Mouse (Mus musculus) liver, embryonic 14.5 days (tissue): Measurements from ENCODE around the gene Kctd7. TPM values are rescaled to one million over a fixed set of nuclear protein-coding genes. Genes with fewer than 3 reads are reported as not detected.

Experiments used
- ATAC-seq: fragments of 200-750 bp; cut with Nextera tagmentation; 2 replicates; pipeline ENCODE4 v1.8.0; 2017; ENCODE audit warnings: moderate number of reproducible peaks, mild to moderate bottlenecking, moderate library complexity; ENCODE audit not compliant: insufficient read depth
- DNase-seq, 3 experiments: peaks; one replicate each; pipeline ENCODE4 v3.0.0-alpha.2; 2012 to 2013; ENCODE audit warnings: low read depth in 3 of 3, low spot score in 3 of 3
- H3K27ac ChIP-seq: fragments of 300-500 bp; sonication (generic); 2 replicates; pipeline ENCODE4 v1.5.1; 2014; ENCODE audit warnings: moderate library complexity, mild to moderate bottlenecking, control low read depth, inconsistent platforms
- H3K27me3 ChIP-seq: fragments of 300-500 bp; sonication (generic); 2 replicates; pipeline ENCODE4 v1.6.1; 2014; ENCODE audit warnings: mild to moderate bottlenecking, low read length, moderate library complexity; ENCODE audit not compliant: control insufficient read depth, insufficient read depth
- H3K36me3 ChIP-seq: fragments of 300-500 bp; sonication (generic); replicated peaks from 2 replicates; pipeline ENCODE4 v1.6.1; 2014; ENCODE audit warnings: low read depth; ENCODE audit not compliant: control insufficient read depth, insufficient read depth
- H3K4me1 ChIP-seq, 2 experiments: fragments of 200-500 bp in 1 of 2; fragments of 300-500 bp in 1 of 2; sonication (generic) in 1 of 2; replicated peaks; 2 replicates each; pipeline ENCODE4 v1.6.1; 2012 to 2014; ENCODE audit warnings: antibody characterized with exemption in 1 of 2, inconsistent platforms in 1 of 2, low read length in 1 of 2; ENCODE audit not compliant: control insufficient read depth in 2 of 2, insufficient read depth in 2 of 2
- H3K4me2 ChIP-seq: fragments of 300-500 bp; sonication (generic); 2 replicates; pipeline ENCODE4 v1.6.1; 2014; ENCODE audit warnings: low read depth, mild to moderate bottlenecking, control low read depth, moderate library complexity
- H3K4me3 ChIP-seq, 2 experiments: fragments of 200-500 bp in 1 of 2; fragments of 300-500 bp in 1 of 2; sonication (generic) in 1 of 2; 2 replicates each; pipeline ENCODE4 v1.5.1; 2012 to 2014; ENCODE audit warnings: low read depth in 2 of 2, low read length in 2 of 2, mild to moderate bottlenecking in 2 of 2, control low read depth in 1 of 2, inconsistent platforms in 1 of 2, moderate library complexity in 1 of 2; ENCODE audit not compliant: insufficient read depth in 1 of 2
- H3K9ac ChIP-seq: fragments of 300-500 bp; sonication (generic); replicated peaks from 2 replicates; pipeline ENCODE4 v1.6.1; 2014; ENCODE audit warnings: mild to moderate bottlenecking, control low read depth, moderate library complexity
- H3K9me3 ChIP-seq: fragments of 300-500 bp; sonication (generic); 2 replicates; pipeline ENCODE4 v1.6.1; 2016; ENCODE audit warnings: low read length, mixed read lengths; ENCODE audit not compliant: control insufficient read depth
- CTCF ChIP-seq: IDR thresholded peaks from 2 replicates; pipeline ENCODE4 v1.5.1; 2016; ENCODE audit warnings: antibody characterized with exemption, low read depth, control low read depth
- EP300 ChIP-seq: IDR thresholded peaks from 2 replicates; pipeline ENCODE4 v1.6.1; 2016; ENCODE audit warnings: antibody characterized with exemption, low read depth
- WGBS: fragments of 180-500 bp; shearing (Covaris S2); extraction: QIAGEN DNeasy Blood & Tissue Kit; methylation state at CpG from one replicate; pipeline ENCODE4 v1.1.7; 2014; ENCODE audit not compliant: insufficient replicate concordance; 5-methylcytosine and 5-hydroxymethylcytosine counted together
- polyA plus RNA-seq, 2 experiments: library from polyadenylated mRNA; depleted of rRNA in 1 of 2; stranded (reverse) in 1 of 2; unstranded in 1 of 2; fragments of >200 nt; fragmentation: Nextera tagmentation in 1 of 2; extraction: Ambion mirVana in 1 of 2; gene quantifications; 2 replicates each; pipeline versions ENCODE4 v1.2.1 to v1.2.3; 2012 to 2014

The Kctd7 gene
- polyA plus RNA-seq (2012; rRNA removed) (3.2 and 3.6 TPM in 2 replicates), polyA plus RNA-seq (2014; fragmentation: Nextera tagmentation; extraction: Ambion mirVana) (3.8 and 6.6 TPM in 2 replicates)

GRCm38 (mm10) chr5:130144334-130145312 is at the start of gene Kctd7:
Kctd7 (plus strand) TSS chr5:130144861.
- peak; percentile 90 for ATAC-seq
- no peaks in the 10 kb centered on the region for H3K9me3 ChIP-seq
- H3K27ac ChIP-seq = peak within 1 kb of the TSS; percentile 81
- H3K27me3 ChIP-seq = no peaks in the 10 kb centered on the region
- H3K4me2 ChIP-seq = peak within 1 kb of the TSS; percentile 90
- peak; percentile 79 for TF ChIP-seq EP300
- TF ChIP-seq CTCF = peak; percentile 66
- peak within 1 kb of the TSS; percentile 93 for H3K9ac ChIP-seq
- peaks cover 17 to 19% of the 10 kb centered on the region in 2 experiments for H3K4me1 ChIP-seq
- H3K4me3 ChIP-seq = peak within 1 kb of the TSS; percentile 78 to 84
- peak; percentile 97 to 98 (median 97) for DNase-seq
- under 1% methylated on average over 66 of the region's 66 CpGs for WGBS
- peaks cover 6% of the 10 kb centered on the region; the same call in 1 of the 2 replicates for H3K36me3 ChIP-seq

GRCm38 (mm10) chr5:130096754-130097153 is 47.9 kb upstream of the Kctd7 start:
- ATAC-seq = 0 out of 2 replicates have a peak, but pooled peaks have one; percentile 44
- H3K4me2 ChIP-seq = no peak overlapping the region
- 66% methylated on average over 12 of the region's 12 CpGs for WGBS
- TF ChIP-seq EP300 = no peak
- TF ChIP-seq CTCF = no peak
- no peak overlapping the region for H3K27ac ChIP-seq
- peak in 1 of 3 experiments; percentile 36 for DNase-seq
- H3K4me3 ChIP-seq = no peak overlapping the region
- no peaks in the 10 kb centered on the region for H3K27me3 ChIP-seq
- no peaks in the 10 kb centered on the region for H3K36me3 ChIP-seq
- no peaks in the 10 kb centered on the region for H3K9me3 ChIP-seq
- no peak overlapping the region for H3K9ac ChIP-seq
- H3K4me1 ChIP-seq = peaks cover 17 to 24% of the 10 kb centered on the region in 2 experiments

- Histone ChIP-seq H3K9ac (peak overlapping the region; percentile 13; the same call in 1 of the 2 replicates), H3K4me2 (peak overlapping the region; percentile 54), H3K27ac (peak overlapping the region; percentile 6), H3K9me3 (no peaks in the 10 kb centered on the region), H3K4me1 (peaks cover 17 to 19% of the 10 kb centered on the region in 2 experiments), H3K36me3 (no peaks in the 10 kb centered on the region), H3K4me3 (no peak overlapping the region), H3K27me3 (no peaks in the 10 kb centered on the region)
- whole genome bisulfite sequencing = 11% methylated on average over 2 of the region's 2 CpGs
- TF ChIP-seq CTCF (no peak), EP300 (0 out of 2 replicates have a peak, but pooled peaks have one; percentile 11)
- peak; percentile 91 for ATAC-seq
- peak; percentile 43 to 56 (median 45) for DNase-seq
These were observed 46.8 kb upstream of the Kctd7 start for GRCm38 (mm10) chr5:130097837-130098236.

- 89% methylated on average over 17 of the region's 17 CpGs for WGBS
- ATAC-seq (no peak), DNase-seq (no peak)
- H3K9ac ChIP-seq = no peak overlapping the region
- no peak overlapping the region for H3K27ac ChIP-seq
- no peaks in the 10 kb centered on the region for H3K27me3 ChIP-seq
- H3K9me3 ChIP-seq = no peaks in the 10 kb centered on the region
- no peak for TF ChIP-seq CTCF
- no peak for TF ChIP-seq EP300
- no peak overlapping the region for H3K4me2 ChIP-seq
- H3K4me1 ChIP-seq = peaks cover 16 to 19% of the 10 kb centered on the region in 2 experiments
- no peak overlapping the region for H3K4me3 ChIP-seq
- H3K36me3 ChIP-seq = no peaks in the 10 kb centered on the region
These were observed 42.9 kb upstream of the Kctd7 start for GRCm38 (mm10) chr5:130101724-130102123.

- ATAC-seq (no peak), DNase-seq (no peak)
- H3K9me3 ChIP-seq = no peaks in the 10 kb centered on the region
- H3K36me3 ChIP-seq = no peaks in the 10 kb centered on the region
- no peak overlapping the region for H3K4me3 ChIP-seq
- H3K27ac ChIP-seq = no peak overlapping the region
- TF ChIP-seq EP300 (no peak), CTCF (no peak)
- no peak overlapping the region for H3K9ac ChIP-seq
- no peaks in the 10 kb centered on the region for H3K4me1 ChIP-seq
- no peak overlapping the region for H3K4me2 ChIP-seq
- no peaks in the 10 kb centered on the region for H3K27me3 ChIP-seq
- 76% methylated on average over 3 of the region's 3 CpGs for WGBS
These were observed 35.3 kb upstream of the Kctd7 start for GRCm38 (mm10) chr5:130109348-130109747.
